Mouse (Mus musculus) hindbrain, embryonic 16.5 days (tissue): Measurements from ENCODE around the gene Wdr83os. TPM values are rescaled to one million over a fixed set of nuclear protein-coding genes. Genes with fewer than 3 reads are reported as not detected.

Experiments
- ATAC-seq: fragments of 200-750 bp; cut with Nextera tagmentation; 2 replicates; pipeline ENCODE4 v1.8.0; 2017; ENCODE audit warnings: moderate TSS enrichment, moderate library complexity
- H3K27ac ChIP-seq: fragments of 300-500 bp; sonication (generic); 2 replicates; pipeline ENCODE4 v1.5.1; 2014; ENCODE audit warnings: low read depth, mild to moderate bottlenecking, control low read depth, low read length, moderate library complexity
- H3K27me3 ChIP-seq: fragments of 300-500 bp; sonication (generic); replicated peaks from 2 replicates; pipeline ENCODE4 v1.6.1; 2014; ENCODE audit warnings: low read length; ENCODE audit not compliant: control insufficient read depth, insufficient read depth
- H3K36me3 ChIP-seq: fragments of 300-500 bp; sonication (generic); 2 replicates; pipeline ENCODE4 v1.6.1; 2014; ENCODE audit warnings: mild to moderate bottlenecking, low read length, moderate library complexity, mixed read lengths; ENCODE audit not compliant: control insufficient read depth, insufficient read depth
- H3K4me1 ChIP-seq: fragments of 300-500 bp; sonication (generic); 2 replicates; pipeline ENCODE4 v1.6.1; 2014; ENCODE audit warnings: low read depth, low read length; ENCODE audit not compliant: control insufficient read depth, insufficient read depth
- H3K4me2 ChIP-seq: fragments of 300-500 bp; sonication (generic); 2 replicates; pipeline ENCODE4 v1.6.1; 2014; ENCODE audit warnings: mild to moderate bottlenecking, low read length, control low read depth, moderate library complexity
- H3K4me3 ChIP-seq: fragments of 300-500 bp; sonication (generic); 2 replicates; pipeline ENCODE4 v1.5.1; 2014; ENCODE audit warnings: mild to moderate bottlenecking, low read length, control low read depth, moderate library complexity
- H3K9ac ChIP-seq: fragments of 300-500 bp; sonication (generic); 2 replicates; pipeline ENCODE4 v1.6.1; 2014; ENCODE audit warnings: low read depth, mild to moderate bottlenecking, control low read depth, low read length, moderate library complexity
- H3K9me3 ChIP-seq: fragments of 300-500 bp; sonication (generic); 2 replicates; pipeline ENCODE4 v1.6.1; 2014; ENCODE audit warnings: mild to moderate bottlenecking, low read length, moderate library complexity; ENCODE audit not compliant: control insufficient read depth
- WGBS: fragments of 180-500 bp; shearing (Covaris S2); extraction: QIAGEN DNeasy Blood & Tissue Kit; methylation state at CpG from one replicate; pipeline ENCODE4 v1.1.7; 2014; 5-methylcytosine and 5-hydroxymethylcytosine counted together
- polyA plus RNA-seq: library from polyadenylated mRNA; unstranded; fragments of >200 nt; fragmentation: Nextera tagmentation; extraction: Ambion mirVana; gene quantifications from 2 replicates; pipeline ENCODE4 v1.2.1, GENCODE M21; 2015

The Wdr83os gene
- polyA plus RNA-seq = 111 and 116 TPM in 2 replicates

DNA sequence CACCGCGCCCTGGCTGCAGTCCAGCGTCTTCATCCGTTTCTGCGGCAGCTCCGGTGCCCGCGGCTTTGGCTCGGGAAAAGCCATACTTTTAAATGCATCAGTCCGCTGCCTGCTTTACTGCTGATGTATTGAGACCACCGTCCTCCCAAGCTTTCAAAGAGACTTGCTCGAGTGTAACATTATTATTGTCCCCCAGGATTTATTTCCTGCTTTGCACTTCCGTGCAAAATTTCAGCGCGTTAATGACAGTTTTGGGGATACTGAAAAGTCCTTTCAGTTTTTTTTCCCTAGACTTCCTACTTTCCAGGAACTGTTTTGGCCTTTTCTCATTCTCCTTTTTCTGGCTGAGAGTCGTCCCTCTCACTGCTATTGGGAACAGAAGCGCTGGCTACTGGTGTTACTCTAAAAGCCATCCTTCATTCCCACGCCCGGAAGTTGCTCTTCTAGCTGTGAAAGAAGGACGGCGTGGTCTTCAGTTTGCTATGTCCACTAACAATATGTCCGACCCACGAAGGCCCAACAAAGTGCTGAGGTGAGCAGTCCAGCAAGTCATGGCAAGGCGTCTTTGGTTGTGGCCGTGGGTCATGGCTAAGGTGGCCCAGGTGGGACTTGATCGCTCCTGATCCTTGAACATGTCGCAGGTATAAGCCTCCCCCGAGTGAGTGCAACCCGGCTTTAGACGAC lies at the start of gene Wdr83os:
Wdr83os (plus strand) TSS at position 209 of the 684 bp plus-strand sequence.
- Histone ChIP-seq H3K4me3 (peak within 1 kb of the TSS; percentile 87), H3K9ac (peak within 1 kb of the TSS; percentile 88), H3K36me3 (peaks cover under 1% of the 10 kb centered on the region; the same call in 1 of the 2 replicates), H3K4me2 (peak within 1 kb of the TSS; percentile 95), H3K4me1 (peaks cover 24% of the 10 kb centered on the region), H3K9me3 (no peaks in the 10 kb centered on the region), H3K27ac (peak within 1 kb of the TSS; percentile 73), H3K27me3 (no peaks in the 10 kb centered on the region)
- under 1% methylated on average over 30 of the region's 30 CpGs for WGBS
- 0 out of 2 replicates have a peak, but pooled peaks have one; percentile 15 for ATAC-seq

DNA sequence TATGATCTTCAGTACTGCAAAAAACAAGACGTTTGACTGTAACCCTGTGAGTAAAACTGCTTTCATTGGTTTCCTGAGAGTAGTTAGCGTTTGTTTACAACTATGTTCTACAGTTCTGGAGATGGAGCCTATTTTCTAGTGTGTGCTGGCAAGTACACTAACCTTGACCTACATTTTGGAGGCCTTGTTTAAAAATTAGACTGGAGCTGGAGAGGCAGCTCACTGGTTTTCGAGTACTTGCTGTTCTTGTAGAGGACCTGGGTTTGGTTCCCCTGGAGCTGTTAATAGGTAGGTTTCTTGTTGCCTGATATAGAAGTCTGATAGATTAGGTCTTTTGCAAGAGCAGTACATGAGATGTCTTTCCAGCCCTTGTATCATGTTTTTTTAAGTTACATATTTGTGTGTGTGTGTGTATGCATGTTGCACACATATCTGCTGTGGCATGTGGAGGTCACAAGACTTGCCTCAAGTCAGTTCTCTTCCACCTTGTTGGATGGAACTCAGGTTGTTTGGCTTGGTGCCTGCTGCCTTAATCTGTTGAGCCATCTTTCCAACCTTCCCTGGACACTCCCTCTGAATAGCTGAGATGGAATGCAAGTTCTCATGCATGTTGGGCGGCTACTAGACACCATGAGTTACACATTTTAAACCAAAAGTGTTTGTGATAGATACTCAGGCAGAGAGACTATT lies 47.8 kb upstream of the Wdr83os start:
- Histone ChIP-seq H3K4me2 (no peak overlapping the region), H3K27me3 (no peaks in the 10 kb centered on the region), H3K9ac (no peak overlapping the region), H3K36me3 (peaks cover 28% of the 10 kb centered on the region), H3K4me1 (peaks cover 28% of the 10 kb centered on the region), H3K4me3 (no peak overlapping the region), H3K27ac (no peak overlapping the region), H3K9me3 (no peaks in the 10 kb centered on the region)
- ATAC-seq = no peak
- WGBS = 87% methylated on average over 4 of the region's 4 CpGs

DNA sequence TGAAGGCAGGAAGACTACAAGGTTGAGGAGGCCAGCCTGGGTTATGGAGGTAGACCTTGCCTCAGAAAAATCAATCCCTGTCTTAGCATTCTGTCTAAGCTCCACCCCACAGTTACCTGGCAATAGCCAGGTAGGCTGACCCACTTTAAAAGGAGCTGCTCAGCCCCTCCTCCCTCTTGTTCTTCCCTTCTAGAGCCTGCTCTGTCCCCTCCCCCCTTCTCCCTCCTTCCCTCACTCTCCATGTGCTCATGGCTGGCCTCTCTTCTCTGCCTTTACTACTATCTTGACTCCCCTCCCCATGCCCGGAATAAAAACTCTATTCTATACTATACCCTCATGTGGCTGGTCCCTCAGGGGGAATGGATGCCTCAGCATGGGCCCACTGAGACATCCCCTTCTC lies 46.7 kb upstream of the Wdr83os start:
- Histone ChIP-seq H3K9ac (no peak overlapping the region), H3K4me1 (peaks cover 24% of the 10 kb centered on the region), H3K27me3 (no peaks in the 10 kb centered on the region), H3K4me2 (no peak overlapping the region), H3K36me3 (peaks cover 28% of the 10 kb centered on the region), H3K4me3 (no peak overlapping the region), H3K27ac (no peak overlapping the region), H3K9me3 (no peaks in the 10 kb centered on the region)
- no peak for ATAC-seq
- WGBS = 72% methylated on average over 1 of the region's 1 CpGs

DNA sequence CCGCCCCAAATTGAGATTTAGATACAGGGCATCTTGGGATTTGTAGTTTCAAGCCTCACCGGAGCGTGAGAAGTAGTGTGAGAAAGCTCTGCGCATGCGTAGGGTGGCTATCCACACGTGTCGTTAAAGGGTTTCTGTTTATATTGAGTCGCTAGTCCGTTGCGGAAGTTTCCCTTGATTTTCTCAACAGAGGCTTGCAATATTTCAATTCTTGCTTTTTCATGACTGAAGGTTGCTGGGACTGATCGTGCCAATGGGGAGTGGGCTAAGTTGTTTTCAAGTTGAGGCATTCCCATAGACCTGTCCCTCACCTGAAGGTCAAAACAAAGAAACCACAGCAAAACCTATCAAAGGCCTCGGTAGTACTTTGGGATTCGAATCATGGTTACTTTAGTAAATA lies 45.8 kb upstream of the Wdr83os start:
- peaks cover 25% of the 10 kb centered on the region for H3K36me3 ChIP-seq
- no peak for ATAC-seq
- H3K27ac ChIP-seq = no peak overlapping the region
- no peaks in the 10 kb centered on the region for H3K27me3 ChIP-seq
- H3K4me1 ChIP-seq = peaks cover 24% of the 10 kb centered on the region
- no peaks in the 10 kb centered on the region for H3K9me3 ChIP-seq
- H3K4me2 ChIP-seq = peak overlapping the region; percentile 94
- H3K4me3 ChIP-seq = peak overlapping the region; percentile 86
- H3K9ac ChIP-seq = peak overlapping the region; percentile 29; the same call in 1 of the 2 replicates
- 6% methylated on average over 12 of the region's 13 CpGs for WGBS

DNA sequence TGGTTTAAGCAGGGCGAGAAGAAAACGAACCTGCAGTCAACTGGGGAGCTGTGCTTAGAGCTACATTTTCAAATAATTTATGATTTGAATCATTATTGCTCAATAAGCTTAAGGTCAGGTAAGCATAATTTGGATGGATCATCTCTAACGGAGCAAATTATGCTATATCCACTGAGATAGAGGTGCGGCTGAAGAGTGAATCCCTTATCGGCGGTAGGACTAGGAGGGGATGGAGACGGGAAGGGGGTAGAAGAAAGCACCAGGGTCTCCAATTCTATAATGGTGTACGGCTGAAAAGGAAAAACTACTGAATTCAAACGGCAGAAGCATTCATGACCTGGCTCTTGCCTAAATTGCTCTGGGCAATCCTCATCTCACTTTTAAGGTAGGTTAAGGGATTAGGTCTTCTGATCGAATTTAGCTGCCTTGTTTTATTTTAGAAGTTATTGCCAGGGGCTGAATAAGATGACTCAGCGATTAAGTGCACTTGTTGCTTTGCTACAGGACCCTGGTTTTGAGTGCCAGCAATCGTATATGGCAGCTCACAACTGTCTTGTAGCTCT lies 45.3 kb upstream of the Wdr83os start:
- H3K27ac ChIP-seq = no peak overlapping the region

DNA sequence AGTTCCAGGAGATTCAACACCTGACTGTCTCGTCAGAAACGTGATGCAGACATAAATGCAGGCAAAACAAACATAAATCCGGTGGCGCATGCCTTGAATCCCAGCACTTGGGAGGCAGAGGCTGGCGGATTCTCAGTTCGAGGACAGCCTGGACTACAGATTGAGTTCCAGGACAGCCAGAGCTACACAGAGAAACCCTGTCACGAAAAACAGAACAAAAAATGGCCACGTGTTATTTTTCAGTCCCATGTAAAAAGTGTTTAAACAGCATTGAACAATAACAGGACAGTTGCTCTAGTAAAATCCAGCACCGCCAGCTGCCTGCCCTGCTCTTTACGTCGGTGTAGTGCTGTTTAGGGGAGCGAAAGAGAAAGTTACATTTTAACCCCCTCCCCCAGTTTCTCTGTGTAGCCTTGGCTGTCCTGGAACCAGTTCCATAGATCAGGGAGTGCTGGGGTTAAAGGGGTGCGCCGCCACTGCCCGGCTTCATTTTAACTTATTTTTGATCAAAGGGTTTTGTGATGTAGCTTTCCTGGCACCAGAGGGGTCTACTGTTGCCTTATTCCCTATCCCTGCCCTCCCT lies 44.7 kb upstream of the Wdr83os start:
- H3K27ac ChIP-seq = peak overlapping the region; percentile 80
- peak overlapping the region; percentile 54 for H3K9ac ChIP-seq
- H3K27me3 ChIP-seq = no peaks in the 10 kb centered on the region
- H3K36me3 ChIP-seq = peaks cover 22% of the 10 kb centered on the region
- H3K4me2 ChIP-seq = peak overlapping the region; percentile 94
- ATAC-seq = no peak
- under 1% methylated on average over 15 of the region's 15 CpGs for WGBS
- H3K4me3 ChIP-seq = peak overlapping the region; percentile 86
- H3K4me1 ChIP-seq = peaks cover 28% of the 10 kb centered on the region
- H3K9me3 ChIP-seq = no peaks in the 10 kb centered on the region

More for the DNA sequence above, 45.3 kb upstream of the Wdr83os start:
- Histone ChIP-seq H3K4me1 (peaks cover 28% of the 10 kb centered on the region), H3K4me2 (peak overlapping the region; percentile 94), H3K9me3 (no peaks in the 10 kb centered on the region), H3K9ac (peak overlapping the region; percentile 54; the same call in 1 of the 2 replicates), H3K36me3 (peaks cover 21% of the 10 kb centered on the region), H3K27me3 (no peaks in the 10 kb centered on the region), H3K4me3 (peak overlapping the region; percentile 86)
- 6% methylated on average over 12 of the region's 12 CpGs for WGBS
- ATAC-seq = no peak

DNA sequence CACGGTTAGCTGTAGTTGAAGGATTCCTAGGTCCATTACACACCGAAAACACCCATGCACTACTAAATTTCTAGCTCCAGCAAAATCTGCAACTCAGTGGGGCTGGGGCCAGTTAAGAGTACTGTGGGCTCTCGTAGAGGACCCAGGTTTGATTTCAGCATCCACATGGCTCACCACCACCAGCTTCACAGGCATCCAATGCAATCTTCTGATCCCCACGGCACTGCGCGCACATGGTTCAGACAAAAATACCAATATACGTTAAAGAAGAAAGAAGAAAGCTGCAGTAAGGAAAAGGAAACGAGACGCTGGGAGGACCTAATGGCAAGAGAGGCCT lies 44.2 kb upstream of the Wdr83os start:
- Histone ChIP-seq H3K4me2 (peak overlapping the region; percentile 94), H3K4me1 (peaks cover 28% of the 10 kb centered on the region), H3K36me3 (peaks cover 24% of the 10 kb centered on the region), H3K9ac (peak overlapping the region; percentile 54), H3K9me3 (no peaks in the 10 kb centered on the region), H3K27me3 (no peaks in the 10 kb centered on the region), H3K27ac (peak overlapping the region; percentile 80), H3K4me3 (peak overlapping the region; percentile 86)
- ATAC-seq = peak; percentile 64
- 0% methylated on average over 9 of the region's 9 CpGs for WGBS

DNA sequence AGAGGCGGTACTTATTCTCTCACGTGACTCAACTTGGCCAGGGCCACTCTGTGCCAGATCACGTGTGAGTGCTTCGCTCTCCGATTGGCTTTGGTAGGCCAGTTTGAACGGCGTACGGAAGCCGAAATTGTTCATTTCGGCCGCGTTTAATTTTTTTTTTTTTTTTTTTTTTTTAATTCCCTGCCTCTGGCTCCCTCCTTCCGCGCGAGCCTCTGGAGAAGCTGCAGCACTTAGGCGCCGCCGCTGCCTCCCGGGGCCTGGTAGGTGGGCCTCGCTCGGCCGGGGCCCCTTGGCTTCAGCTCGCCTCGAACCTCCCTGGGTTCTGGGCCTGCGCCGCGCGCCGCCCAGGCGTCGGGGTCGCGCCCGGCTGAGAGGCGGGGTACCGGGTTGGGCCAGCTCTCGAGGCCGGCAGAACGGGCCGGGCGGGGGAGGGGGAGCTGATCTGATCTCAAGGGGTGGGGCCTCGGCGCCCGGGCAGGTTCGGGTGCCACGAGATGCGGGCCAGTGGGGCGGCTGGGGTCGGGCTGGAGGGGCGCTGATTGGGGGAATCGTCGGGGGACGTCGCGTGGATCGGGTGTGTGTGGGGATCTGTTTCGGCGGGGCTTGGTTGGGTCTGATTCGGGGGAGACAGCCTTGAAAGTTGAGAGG lies 43.7 kb upstream of the Wdr83os start, which contains the start of gene Tnpo2:
Tnpo2 (plus strand) TSS at position 198 of the 648 bp plus-strand sequence.
- Histone ChIP-seq H3K4me2 (peak within 1 kb of the TSS; percentile 94), H3K4me1 (peaks cover 28% of the 10 kb centered on the region), H3K27ac (peak within 1 kb of the TSS; percentile 99), H3K9ac (peak within 1 kb of the TSS; percentile 91), H3K36me3 (peaks cover 23% of the 10 kb centered on the region), H3K9me3 (no peaks in the 10 kb centered on the region), H3K27me3 (no peaks in the 10 kb centered on the region), H3K4me3 (peak within 1 kb of the TSS; percentile 86)
- ATAC-seq = peak; percentile 92
- WGBS = under 1% methylated on average over 59 of the region's 59 CpGs
